Mouse (Mus musculus) limb, embryonic 14.5 days (tissue): ENCODE data around the gene Zfp366. TPM values are rescaled to one million over a fixed set of nuclear protein-coding genes. Genes with fewer than 3 reads are reported as not detected.

Experiments used
- ATAC-seq: fragments of 200-750 bp; cut with Nextera tagmentation; 2 replicates; pipeline ENCODE4 v1.8.0; 2017; ENCODE audit warnings: low read depth, moderate number of reproducible peaks, moderate TSS enrichment; ENCODE audit not compliant: low FRiP score
- DNase-seq: peaks from one replicate; pipeline ENCODE4 v3.0.0-alpha.2; 2015; ENCODE audit warnings: low spot score
- H3K27ac ChIP-seq: fragments of 300-500 bp; sonication (generic); replicated peaks from 2 replicates; pipeline ENCODE4 v1.5.1; 2014; ENCODE audit warnings: low read depth, mild to moderate bottlenecking, low read length, moderate library complexity, mixed read lengths
- H3K27me3 ChIP-seq: fragments of 300-500 bp; sonication (generic); 2 replicates; pipeline ENCODE4 v1.6.1; 2014; ENCODE audit warnings: low read length, mixed read lengths; ENCODE audit not compliant: control insufficient read depth, insufficient read depth
- H3K36me3 ChIP-seq: fragments of 300-500 bp; sonication (generic); 2 replicates; pipeline ENCODE4 v1.6.1; 2014; ENCODE audit warnings: mild to moderate bottlenecking, low read length, moderate library complexity, mixed read lengths; ENCODE audit not compliant: control insufficient read depth, insufficient read depth
- H3K4me1 ChIP-seq: fragments of 300-500 bp; sonication (generic); 2 replicates; pipeline ENCODE4 v1.6.1; 2014; ENCODE audit warnings: antibody characterized with exemption, low read length, mixed read lengths; ENCODE audit not compliant: control insufficient read depth, insufficient read depth
- H3K4me2 ChIP-seq: fragments of 300-500 bp; sonication (generic); replicated peaks from 2 replicates; pipeline ENCODE4 v1.6.1; 2014; ENCODE audit warnings: low read depth, mild to moderate bottlenecking, low read length, moderate library complexity; ENCODE audit not compliant: severe bottlenecking
- H3K4me3 ChIP-seq: fragments of 300-500 bp; sonication (generic); replicated peaks from 2 replicates; pipeline ENCODE4 v1.5.1; 2014; ENCODE audit warnings: low read length
- H3K9ac ChIP-seq: fragments of 300-500 bp; sonication (generic); 2 replicates; pipeline ENCODE4 v1.6.1; 2014; ENCODE audit warnings: mild to moderate bottlenecking, low read depth, low read length, moderate library complexity; ENCODE audit not compliant: severe bottlenecking
- H3K9me3 ChIP-seq: fragments of 300-500 bp; sonication (generic); 2 replicates; pipeline ENCODE4 v1.6.1; 2016; ENCODE audit warnings: low read length; ENCODE audit not compliant: control insufficient read depth
- POLR2A ChIP-seq: fragments of 200-500 bp; IDR thresholded peaks from 2 replicates; pipeline ENCODE4 v1.8.0; 2012; ENCODE audit warnings: inconsistent platforms, mild to moderate bottlenecking, moderate library complexity, borderline replicate concordance; ENCODE audit not compliant: insufficient read depth, insufficient read length; ENCODE audit errors: extremely low read depth
- WGBS: fragments of 180-500 bp; shearing (Covaris S2); extraction: QIAGEN DNeasy Blood & Tissue Kit; methylation state at CpG from one replicate; pipeline ENCODE4 v1.1.7; 2014; 5-methylcytosine and 5-hydroxymethylcytosine counted together
- polyA plus RNA-seq, 2 experiments: library from polyadenylated mRNA; depleted of rRNA in 1 of 2; stranded (reverse) in 1 of 2; unstranded in 1 of 2; fragments of >200 nt; fragmentation: Nextera tagmentation in 1 of 2; extraction: Ambion mirVana in 1 of 2; gene quantifications; 2 replicates each; pipeline versions ENCODE4 v1.2.1 to v1.2.3; 2012 to 2014

Gene Zfp366
- polyA plus RNA-seq, 2 experiments: 0.73 to 2.5 TPM

- Histone ChIP-seq H3K27me3 (no peaks in the 10 kb centered on the region), H3K27ac (no peak overlapping the region), H3K4me2 (no peak overlapping the region), H3K36me3 (no peaks in the 10 kb centered on the region), H3K4me3 (no peak overlapping the region), H3K4me1 (0 out of 2 replicates have a peak, but pooled peaks cover 6% of the 10 kb centered on the region), H3K9me3 (no peaks in the 10 kb centered on the region), H3K9ac (no peak overlapping the region)
- WGBS: 50% methylated on average over 8 of the region's 8 CpGs
- ATAC-seq (no peak), DNase-seq (no peak)
- no peak for TF ChIP-seq POLR2A
These were observed 38.8 kb downstream of the Zfp366 start for GRCm38 (mm10) chr13:99223321-99223884.

DNA sequence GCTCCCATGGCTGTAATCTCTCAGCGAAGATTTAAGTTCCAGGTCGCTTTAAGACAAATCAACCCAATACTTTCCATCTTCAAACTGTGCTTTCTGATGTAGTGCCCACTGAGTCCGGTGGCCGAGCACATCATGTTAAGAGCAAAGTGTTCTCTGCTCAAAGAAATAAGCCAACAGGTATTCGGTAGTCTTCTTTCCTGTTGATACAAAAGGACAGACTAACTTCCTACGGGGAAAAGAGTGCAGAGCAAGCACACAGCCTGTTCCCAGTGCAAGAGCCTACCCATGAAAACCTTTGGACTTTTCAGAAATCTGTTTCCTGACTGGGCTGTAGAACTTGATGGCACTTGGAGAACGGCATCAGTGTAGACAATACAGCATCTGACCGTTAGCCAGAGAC, 39.3 kb downstream of the Zfp366 start:
- WGBS: 91% methylated on average over 8 of the region's 8 CpGs
- no peak for DNase-seq
- no peaks in the 10 kb centered on the region for H3K27me3 ChIP-seq
- H3K4me2 ChIP-seq: no peak overlapping the region
- H3K9ac ChIP-seq: no peak overlapping the region
- H3K4me3 ChIP-seq: no peak overlapping the region
- no peak for TF ChIP-seq POLR2A
- no peak for ATAC-seq
- H3K4me1 ChIP-seq: 0 out of 2 replicates have a peak, but pooled peaks cover 6% of the 10 kb centered on the region
- no peak overlapping the region for H3K27ac ChIP-seq
- H3K36me3 ChIP-seq: no peaks in the 10 kb centered on the region
- no peaks in the 10 kb centered on the region for H3K9me3 ChIP-seq

GRCm38 (mm10) chr13:99225374-99226240, 41.0 kb downstream of the Zfp366 start:
- H3K4me2 ChIP-seq: no peak overlapping the region
- H3K9ac ChIP-seq: no peak overlapping the region
- H3K36me3 ChIP-seq: no peaks in the 10 kb centered on the region
- H3K4me3 ChIP-seq: no peak overlapping the region
- H3K27ac ChIP-seq: no peak overlapping the region
- no peaks in the 10 kb centered on the region for H3K27me3 ChIP-seq
- 53% methylated on average over 10 of the region's 10 CpGs for WGBS
- 0 out of 2 replicates have a peak, but pooled peaks cover 6% of the 10 kb centered on the region for H3K4me1 ChIP-seq
- H3K9me3 ChIP-seq: no peaks in the 10 kb centered on the region
- DNase-seq: no peak
- TF ChIP-seq POLR2A: no peak
- peak; percentile 60 for ATAC-seq

DNA sequence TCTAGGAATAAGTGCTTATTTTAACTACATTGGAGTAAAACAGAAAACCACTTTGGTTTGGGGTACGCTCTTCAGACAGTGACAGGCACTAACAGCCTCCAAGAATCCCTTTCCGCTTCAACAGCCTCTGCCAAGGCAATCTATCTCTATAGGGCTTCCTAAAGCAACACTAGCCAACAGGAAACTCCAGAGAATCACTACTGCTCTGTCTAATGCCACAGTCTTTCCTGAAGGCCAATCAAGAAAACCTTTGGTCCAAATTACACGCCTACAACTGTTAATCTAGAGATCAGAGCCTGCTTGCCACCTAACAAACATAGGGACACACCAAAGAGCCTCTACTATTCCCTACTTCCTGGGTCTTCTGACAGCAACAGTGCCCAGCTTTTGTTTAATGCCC, 42.2 kb downstream of the Zfp366 start:
- H3K9me3 ChIP-seq: no peaks in the 10 kb centered on the region
- WGBS: 82% methylated on average over 3 of the region's 3 CpGs
- TF ChIP-seq POLR2A: no peak
- ATAC-seq: no peak
- no peaks in the 10 kb centered on the region for H3K27me3 ChIP-seq
- H3K36me3 ChIP-seq: no peaks in the 10 kb centered on the region
- H3K4me1 ChIP-seq: 0 out of 2 replicates have a peak, but pooled peaks cover 6% of the 10 kb centered on the region
- no peak for DNase-seq
- no peak overlapping the region for H3K4me2 ChIP-seq
- H3K27ac ChIP-seq: no peak overlapping the region
- no peak overlapping the region for H3K4me3 ChIP-seq
- H3K9ac ChIP-seq: no peak overlapping the region

DNA sequence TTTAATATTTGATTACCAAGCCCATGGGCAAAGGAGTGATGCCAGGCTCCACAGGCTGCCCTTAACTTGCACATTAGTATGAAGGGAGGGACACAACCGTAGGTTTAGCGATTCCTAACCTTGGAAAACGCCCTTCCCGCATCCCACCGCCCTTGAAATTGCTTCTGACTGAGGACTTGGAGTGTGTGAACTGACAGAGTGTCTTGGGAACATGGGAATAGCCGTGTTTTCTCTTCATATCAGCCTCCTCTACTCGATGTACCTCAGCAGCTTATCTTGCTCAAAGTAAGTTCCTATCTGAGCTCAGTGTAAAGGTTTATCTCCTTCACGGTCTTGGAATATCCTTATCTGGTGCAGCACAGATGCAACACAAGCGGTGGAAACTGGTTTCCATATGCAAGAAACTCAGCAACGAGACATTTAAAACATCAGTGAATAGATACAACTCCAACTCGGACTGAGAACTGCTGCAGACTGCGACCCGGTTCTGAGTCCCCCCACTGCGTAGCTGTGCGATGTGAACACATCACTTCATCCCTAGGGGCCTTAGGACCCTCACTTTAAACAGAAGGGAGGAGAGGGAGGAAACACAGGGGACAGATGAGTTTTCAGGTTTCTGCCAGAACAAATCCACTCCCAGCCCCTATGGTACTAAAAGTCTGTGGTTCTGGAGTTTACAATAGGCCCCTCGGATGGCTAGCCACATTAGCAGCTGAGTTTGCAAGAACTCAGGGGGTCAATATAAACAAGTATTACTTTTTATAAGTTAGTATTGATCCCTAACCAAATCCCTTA, 43.0 kb downstream of the Zfp366 start:
- ATAC-seq (no peak), DNase-seq (no peak)
- Histone ChIP-seq H3K9me3 (no peaks in the 10 kb centered on the region), H3K27ac (no peak overlapping the region), H3K4me2 (no peak overlapping the region), H3K36me3 (no peaks in the 10 kb centered on the region), H3K27me3 (no peaks in the 10 kb centered on the region), H3K4me3 (no peak overlapping the region), H3K4me1 (0 out of 2 replicates have a peak, but pooled peaks cover 6% of the 10 kb centered on the region), H3K9ac (no peak overlapping the region)
- TF ChIP-seq POLR2A: no peak
- 84% methylated on average over 16 of the region's 16 CpGs for WGBS
